Mouse (Mus musculus) spleen, adult 18-20 months (tissue): Measurements from ENCODE around the gene Fbln5.

ENCODE experiments used
- DNase-seq, 2 experiments: peaks; one replicate each; pipeline ENCODE4 v3.0.0; 2022; ENCODE audit warnings: mixed read lengths in 2 of 2

The Fbln5 gene

DNA sequence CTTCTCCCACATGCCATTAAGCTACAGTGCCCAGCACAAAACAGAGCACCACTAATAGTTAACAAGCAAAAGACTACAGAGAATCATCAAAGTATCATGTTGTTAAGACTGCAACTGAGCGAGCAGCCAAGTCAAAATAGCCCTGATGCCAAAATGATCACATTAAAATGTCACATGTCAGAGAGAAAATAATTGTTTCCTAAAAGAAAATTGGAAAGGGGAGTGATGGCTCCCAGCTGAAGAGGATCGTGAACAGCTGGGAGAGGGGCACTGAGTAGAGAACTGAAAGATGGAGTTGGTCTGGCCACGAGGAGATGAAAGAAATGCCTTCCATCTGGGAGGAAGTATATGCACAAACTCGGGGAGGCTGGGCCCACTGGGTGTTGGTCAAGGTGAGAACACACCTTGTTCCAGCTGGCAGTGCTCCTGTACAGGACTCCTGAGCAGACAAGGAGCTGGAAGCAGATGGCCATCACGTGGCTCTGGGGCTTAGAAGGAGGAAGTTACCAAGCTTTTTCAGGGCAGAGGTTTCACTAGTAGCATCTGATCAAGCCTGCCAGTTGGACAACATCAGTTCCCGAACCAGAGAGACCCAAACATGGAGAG lies 59.3 kb downstream of the Fbln5 start:
- no peak for DNase-seq

DNA sequence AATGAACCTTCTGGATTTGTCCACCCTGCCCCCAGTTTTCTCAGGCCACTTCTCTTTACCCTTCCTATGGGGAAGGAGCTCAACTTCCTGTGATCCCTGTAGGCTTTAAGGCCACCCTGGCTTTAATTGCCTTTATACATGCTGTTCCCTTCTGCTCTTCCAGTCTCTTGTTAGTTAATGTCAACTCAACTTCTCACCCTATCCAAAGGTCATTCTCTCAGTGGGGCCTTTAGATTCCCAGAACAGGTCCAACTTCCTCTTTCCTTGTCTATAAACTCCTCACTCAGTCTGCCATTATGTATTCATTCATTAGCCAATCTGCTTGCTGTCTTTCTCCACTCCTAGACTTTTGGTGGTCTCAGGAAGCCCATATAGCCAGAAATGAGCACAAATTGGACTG lies 60.2 kb downstream of the Fbln5 start:
- DNase-seq = no peak

DNA sequence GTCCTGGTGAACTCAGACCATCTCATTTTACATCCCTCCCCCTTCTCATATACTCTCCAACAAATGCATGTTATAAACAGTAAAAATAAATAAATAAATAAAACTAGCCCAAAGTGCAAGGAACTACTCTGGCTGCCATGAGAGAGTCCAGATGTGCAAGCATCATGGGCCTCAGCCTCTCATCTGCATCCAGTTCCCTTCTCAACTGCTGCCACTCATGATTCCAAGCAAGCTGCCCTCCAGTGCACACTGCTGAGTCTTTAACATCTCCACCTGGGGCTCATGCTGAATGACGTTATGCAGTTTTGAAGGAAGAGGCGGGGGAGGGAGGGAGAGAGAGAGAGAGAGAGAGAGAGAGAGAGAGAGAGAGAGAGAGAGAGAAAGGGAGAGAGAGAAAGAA lies 76.5 kb downstream of the Fbln5 start:
- no peak for DNase-seq

DNA sequence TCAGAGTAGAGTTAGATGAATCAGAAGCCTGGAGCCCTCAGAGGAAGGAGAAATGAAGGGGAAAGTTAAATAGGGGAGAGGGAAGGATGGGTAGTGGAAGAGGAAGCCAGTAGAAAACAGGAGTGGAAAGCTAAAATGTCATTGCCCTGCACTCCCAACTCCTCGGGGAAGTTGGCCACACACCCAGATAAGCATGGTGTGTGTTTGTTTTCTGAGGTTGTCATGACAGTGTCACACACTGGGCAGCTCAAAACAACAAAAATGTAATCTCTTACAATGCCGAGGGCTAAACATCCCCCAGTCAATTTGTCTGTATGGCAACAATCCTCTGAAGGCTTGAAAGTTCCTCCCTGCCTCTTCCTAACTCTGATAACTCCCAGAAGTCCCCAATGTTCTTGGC lies 78.4 kb downstream of the Fbln5 start:
- no peak for DNase-seq

DNA sequence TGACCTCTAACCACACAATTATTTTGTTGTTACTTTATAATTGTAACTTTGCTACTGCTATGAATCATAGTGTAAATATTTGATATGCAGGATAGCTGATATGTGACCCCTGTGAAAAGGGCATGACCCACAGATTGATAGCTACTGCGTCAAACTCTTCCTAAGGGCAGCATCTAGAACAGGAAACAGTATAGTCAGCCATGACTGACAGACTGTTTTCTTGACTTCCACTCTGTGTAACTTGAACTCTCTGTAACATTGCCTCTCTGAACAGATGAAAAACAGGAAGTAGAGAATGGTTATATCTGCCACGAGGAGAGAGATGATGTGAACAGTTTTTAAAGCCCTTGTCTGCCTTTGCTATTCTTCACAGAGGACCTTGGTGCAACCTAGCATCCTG lies 78.8 kb downstream of the Fbln5 start:
- DNase-seq = no peak

DNA sequence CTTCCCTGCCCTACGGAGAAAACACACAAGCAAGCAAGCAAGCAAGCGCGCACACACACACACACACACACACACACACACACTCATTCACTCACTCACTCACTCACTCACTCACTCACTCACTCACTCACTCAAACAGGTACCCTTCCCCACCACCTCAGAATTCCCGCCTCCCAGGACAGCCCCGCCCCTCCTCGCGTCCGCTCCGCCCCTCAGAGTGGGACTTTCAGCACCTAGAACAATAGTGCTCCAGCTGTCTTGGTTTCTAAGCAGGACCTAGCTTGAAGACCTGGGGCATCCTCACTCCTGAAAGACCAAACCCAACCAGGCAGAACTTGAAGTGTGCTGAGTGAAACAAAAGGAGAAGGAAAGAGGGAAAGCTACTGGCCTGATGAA lies 100.1 kb downstream of the Fbln5 start:
- DNase-seq = peak in 1 of 2 experiments; percentile 12

DNA sequence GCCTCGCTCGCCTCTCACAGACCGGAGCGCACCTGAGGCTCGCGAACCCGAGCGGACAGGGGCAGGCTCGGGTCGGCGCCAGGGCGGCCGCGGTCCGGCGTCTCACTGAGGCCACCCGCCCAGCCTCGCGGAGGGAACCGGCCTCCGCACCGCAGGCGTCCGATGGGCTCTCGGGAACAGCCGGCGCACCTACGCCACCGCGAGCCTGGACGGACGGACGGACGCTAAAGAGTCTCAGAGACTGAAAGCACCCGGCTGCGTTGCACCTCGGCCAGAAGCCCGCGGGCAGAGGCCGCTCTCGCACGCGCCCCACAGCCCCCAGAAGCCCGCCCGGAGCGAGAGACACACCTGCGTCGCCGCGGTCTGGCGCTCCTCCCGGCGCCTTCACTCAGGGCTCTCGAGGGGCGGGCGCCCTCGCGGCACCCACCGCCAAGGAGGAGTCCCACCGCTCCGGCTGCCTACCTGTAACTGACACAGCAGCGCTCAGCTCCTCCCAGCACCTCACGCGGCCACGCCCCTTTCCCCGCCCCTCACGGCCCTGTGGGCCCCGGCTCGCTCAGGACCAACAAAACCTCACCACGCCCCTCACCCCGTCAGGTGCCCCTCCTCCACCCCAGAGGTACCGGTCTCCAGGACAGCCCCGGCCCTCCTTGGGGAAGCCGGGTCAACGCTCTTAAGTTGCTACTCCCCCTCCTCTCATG lies 100.7 kb downstream of the Fbln5 start, which contains the start of gene Tc2n:
Gene Tc2n, minus strand, starts transcription at position 470 of the 701 bp plus-strand sequence.
- DNase-seq = peak; percentile 44 to 58

DNA sequence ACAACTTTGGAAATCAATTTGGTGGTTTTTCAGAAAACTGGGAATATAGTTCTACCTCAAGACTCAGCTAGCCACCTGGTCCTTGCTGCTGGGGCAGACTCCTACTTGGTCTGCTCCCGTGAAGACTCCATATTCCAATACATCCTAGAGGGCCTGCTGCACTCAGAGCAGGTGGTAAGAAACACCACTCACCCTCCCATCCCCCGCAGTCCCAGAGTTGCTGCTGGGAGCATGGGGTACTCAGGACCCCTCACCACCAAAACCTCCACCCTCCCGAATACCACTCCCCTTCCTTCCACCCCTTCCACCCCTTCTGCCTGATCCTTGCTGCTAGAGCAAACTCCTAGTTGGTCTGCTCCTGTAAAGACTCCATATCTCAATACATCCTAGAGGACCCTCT lies 119.7 kb downstream of the Fbln5 start:
- DNase-seq = no peak
